Mouse (Mus musculus): ENCODE results near the gene Il18rap. TPM values are rescaled to one million over a fixed set of nuclear protein-coding genes. Genes with fewer than 3 reads are reported as not detected.

Il18rap gene
- polyA plus RNA-seq (2014; fragmentation: Nextera tagmentation; extraction: Ambion mirVana) = 0.15 TPM in 1 of 2 replicates, not detected in the other

GRCm38 (mm10) chr1:40514851-40515585, at the start of gene Il18rap:
Il18rap (plus strand) TSS chr1:40515362.
- H3K27ac ChIP-seq (ENCODE audit: low read depth, low read length) = no peak within 1 kb of the TSS
- H3K27me3 ChIP-seq (ENCODE audit: control insufficient read depth, insufficient read depth, low read length) = no peaks in the 10 kb centered on the region
- DNase-seq (ENCODE audit: low spot score, missing footprints) (no peak), ATAC-seq (ENCODE audit: low FRiP score) (no peak)
- 63% methylated on average over 9 of the region's 9 CpGs for WGBS
- no peaks in the 10 kb centered on the region for H3K4me1 ChIP-seq (ENCODE audit: control insufficient read depth, insufficient read depth, low read length)
- H3K9ac ChIP-seq (ENCODE audit: low read length) = no peak within 1 kb of the TSS
- H3K4me3 ChIP-seq (ENCODE audit: low read depth, low read length) = no peak within 1 kb of the TSS
- H3K36me3 ChIP-seq (ENCODE audit: control insufficient read depth, insufficient read depth, low read length) = no peaks in the 10 kb centered on the region
- no peak within 1 kb of the TSS for H3K4me2 ChIP-seq
- H3K9me3 ChIP-seq (ENCODE audit: control insufficient read depth, low read length) = no peaks in the 10 kb centered on the region; the same call in 1 of the 2 replicates

GRCm38 (mm10) chr1:40465477-40466430, 49.4 kb upstream of the Il18rap start, which contains the start of gene Il18r1:
Il18r1 (plus strand) TSS chr1:40465552.
- no peaks in the 10 kb centered on the region for H3K27me3 ChIP-seq (ENCODE audit: control insufficient read depth, insufficient read depth, low read length)
- no peak for DNase-seq (ENCODE audit: low spot score, missing footprints)
- no peak within 1 kb of the TSS for H3K9ac ChIP-seq (ENCODE audit: low read length)
- H3K36me3 ChIP-seq (ENCODE audit: control insufficient read depth, insufficient read depth, low read length) = no peaks in the 10 kb centered on the region
- H3K27ac ChIP-seq (ENCODE audit: low read depth, low read length) = no peak within 1 kb of the TSS
- H3K4me2 ChIP-seq = no peak within 1 kb of the TSS
- no peak for ATAC-seq (ENCODE audit: low FRiP score)
- no peaks in the 10 kb centered on the region for H3K4me1 ChIP-seq (ENCODE audit: control insufficient read depth, insufficient read depth, low read length)
- no peaks in the 10 kb centered on the region for H3K9me3 ChIP-seq (ENCODE audit: control insufficient read depth, low read length)
- no peak within 1 kb of the TSS for H3K4me3 ChIP-seq (ENCODE audit: low read depth, low read length)
- 42% methylated on average over 20 of the region's 20 CpGs for WGBS

GRCm38 (mm10) chr1:40467306-40467705, 47.9 kb upstream of the Il18rap start:
- 89% methylated on average over 4 of the region's 4 CpGs for WGBS
- Histone ChIP-seq H3K36me3 (ENCODE audit: control insufficient read depth, insufficient read depth, low read length) (no peaks in the 10 kb centered on the region), H3K4me2 (no peak overlapping the region), H3K9ac (ENCODE audit: low read length) (no peak overlapping the region), H3K9me3 (ENCODE audit: control insufficient read depth, low read length) (no peaks in the 10 kb centered on the region), H3K27ac (ENCODE audit: low read depth, low read length) (no peak overlapping the region), H3K4me1 (ENCODE audit: control insufficient read depth, insufficient read depth, low read length) (no peaks in the 10 kb centered on the region), H3K4me3 (ENCODE audit: low read depth, low read length) (no peak overlapping the region), H3K27me3 (ENCODE audit: control insufficient read depth, insufficient read depth, low read length) (no peaks in the 10 kb centered on the region)
- no peak for DNase-seq (ENCODE audit: low spot score, missing footprints)
- no peak for ATAC-seq (ENCODE audit: low FRiP score)

GRCm38 (mm10) chr1:40468805-40469204, 46.4 kb upstream of the Il18rap start:
- no peak overlapping the region for H3K27ac ChIP-seq (ENCODE audit: low read depth, low read length)
- no peak overlapping the region for H3K4me2 ChIP-seq
- 93% methylated on average over 2 of the region's 2 CpGs for WGBS
- no peaks in the 10 kb centered on the region for H3K27me3 ChIP-seq (ENCODE audit: control insufficient read depth, insufficient read depth, low read length)
- H3K9ac ChIP-seq (ENCODE audit: low read length) = no peak overlapping the region
- H3K9me3 ChIP-seq (ENCODE audit: control insufficient read depth, low read length) = no peaks in the 10 kb centered on the region
- no peak overlapping the region for H3K4me3 ChIP-seq (ENCODE audit: low read depth, low read length)
- H3K36me3 ChIP-seq (ENCODE audit: control insufficient read depth, insufficient read depth, low read length) = no peaks in the 10 kb centered on the region
- no peak for DNase-seq (ENCODE audit: low spot score, missing footprints)
- no peak for ATAC-seq (ENCODE audit: low FRiP score)
- H3K4me1 ChIP-seq (ENCODE audit: control insufficient read depth, insufficient read depth, low read length) = no peaks in the 10 kb centered on the region

- Histone ChIP-seq H3K27me3 (ENCODE audit: control insufficient read depth, insufficient read depth, low read length) (no peaks in the 10 kb centered on the region), H3K36me3 (ENCODE audit: control insufficient read depth, insufficient read depth, low read length) (no peaks in the 10 kb centered on the region), H3K4me1 (ENCODE audit: control insufficient read depth, insufficient read depth, low read length) (no peaks in the 10 kb centered on the region), H3K9ac (ENCODE audit: low read length) (no peak overlapping the region), H3K4me3 (ENCODE audit: low read depth, low read length) (no peak overlapping the region), H3K27ac (ENCODE audit: low read depth, low read length) (no peak overlapping the region), H3K9me3 (ENCODE audit: control insufficient read depth, low read length) (no peaks in the 10 kb centered on the region), H3K4me2 (no peak overlapping the region)
- DNase-seq (ENCODE audit: low spot score, missing footprints) (no peak), ATAC-seq (ENCODE audit: low FRiP score) (no peak)
- WGBS = 90% methylated on average over 12 of the region's 12 CpGs
Measured at GRCm38 (mm10) chr1:40469900-40470299, 45.3 kb upstream of the Il18rap start.

- H3K4me1 ChIP-seq (ENCODE audit: control insufficient read depth, insufficient read depth, low read length) = no peaks in the 10 kb centered on the region
- no peaks in the 10 kb centered on the region for H3K9me3 ChIP-seq (ENCODE audit: control insufficient read depth, low read length)
- H3K9ac ChIP-seq (ENCODE audit: low read length) = no peak overlapping the region
- no peak overlapping the region for H3K4me2 ChIP-seq
- H3K27ac ChIP-seq (ENCODE audit: low read depth, low read length) = no peak overlapping the region
- no peaks in the 10 kb centered on the region for H3K27me3 ChIP-seq (ENCODE audit: control insufficient read depth, insufficient read depth, low read length)
- no peak overlapping the region for H3K4me3 ChIP-seq (ENCODE audit: low read depth, low read length)
- no peaks in the 10 kb centered on the region for H3K36me3 ChIP-seq (ENCODE audit: control insufficient read depth, insufficient read depth, low read length)
- 92% methylated on average over 1 of the region's 1 CpGs for WGBS
- no peak for DNase-seq (ENCODE audit: low spot score, missing footprints)
- no peak for ATAC-seq (ENCODE audit: low FRiP score)
Measured at GRCm38 (mm10) chr1:40472401-40472800, 42.8 kb upstream of the Il18rap start.

- H3K9ac ChIP-seq (ENCODE audit: low read length) = no peak overlapping the region
- H3K4me3 ChIP-seq (ENCODE audit: low read depth, low read length) = no peak overlapping the region
- no peak overlapping the region for H3K4me2 ChIP-seq
Measured at GRCm38 (mm10) chr1:40473640-40474039, 41.5 kb upstream of the Il18rap start.

GRCm38 (mm10) chr1:40474336-40474735, 40.8 kb upstream of the Il18rap start:
- no peak overlapping the region for H3K4me3 ChIP-seq (ENCODE audit: low read depth, low read length)
- H3K27ac ChIP-seq (ENCODE audit: low read depth, low read length) = no peak overlapping the region
- no peak for DNase-seq (ENCODE audit: low spot score, missing footprints)
- H3K4me2 ChIP-seq = no peak overlapping the region
- H3K36me3 ChIP-seq (ENCODE audit: control insufficient read depth, insufficient read depth, low read length) = no peaks in the 10 kb centered on the region
- H3K4me1 ChIP-seq (ENCODE audit: control insufficient read depth, insufficient read depth, low read length) = no peaks in the 10 kb centered on the region
- 89% methylated on average over 5 of the region's 5 CpGs for WGBS
- H3K9ac ChIP-seq (ENCODE audit: low read length) = no peak overlapping the region
- no peaks in the 10 kb centered on the region for H3K27me3 ChIP-seq (ENCODE audit: control insufficient read depth, insufficient read depth, low read length)
- ATAC-seq (ENCODE audit: low FRiP score) = no peak
- H3K9me3 ChIP-seq (ENCODE audit: control insufficient read depth, low read length) = no peaks in the 10 kb centered on the region

More at GRCm38 (mm10) chr1:40473640-40474039, 41.5 kb upstream of the Il18rap start:
- no peak for ATAC-seq (ENCODE audit: low FRiP score)
- H3K36me3 ChIP-seq (ENCODE audit: control insufficient read depth, insufficient read depth, low read length) = no peaks in the 10 kb centered on the region
- no peak for DNase-seq (ENCODE audit: low spot score, missing footprints)
- H3K9me3 ChIP-seq (ENCODE audit: control insufficient read depth, low read length) = no peaks in the 10 kb centered on the region
- H3K27me3 ChIP-seq (ENCODE audit: control insufficient read depth, insufficient read depth, low read length) = no peaks in the 10 kb centered on the region
- H3K4me1 ChIP-seq (ENCODE audit: control insufficient read depth, insufficient read depth, low read length) = no peaks in the 10 kb centered on the region
- WGBS = 88% methylated on average over 4 of the region's 4 CpGs
- no peak overlapping the region for H3K27ac ChIP-seq (ENCODE audit: low read depth, low read length)

- DNase-seq (ENCODE audit: low spot score, missing footprints) = no peak
- Histone ChIP-seq H3K4me3 (ENCODE audit: low read depth, low read length) (no peak overlapping the region), H3K36me3 (ENCODE audit: control insufficient read depth, insufficient read depth, low read length) (no peaks in the 10 kb centered on the region), H3K4me2 (no peak overlapping the region), H3K27me3 (ENCODE audit: control insufficient read depth, insufficient read depth, low read length) (no peaks in the 10 kb centered on the region), H3K4me1 (ENCODE audit: control insufficient read depth, insufficient read depth, low read length) (no peaks in the 10 kb centered on the region), H3K9ac (ENCODE audit: low read length) (no peak overlapping the region), H3K9me3 (ENCODE audit: control insufficient read depth, low read length) (no peaks in the 10 kb centered on the region), H3K27ac (ENCODE audit: low read depth, low read length) (no peak overlapping the region)
- WGBS = 68% methylated on average over 3 of the region's 3 CpGs
- no peak for ATAC-seq (ENCODE audit: low FRiP score)
Measured at GRCm38 (mm10) chr1:40475697-40476096, 39.5 kb upstream of the Il18rap start.

Data from midbrain, embryonic 11.5 days (tissue).